Mouse (Mus musculus) ES-Bruce4 (cell line): Measurements from ENCODE around the gene Setd5.

Experiments
- CTCF ChIP-seq: IDR thresholded peaks from one replicate; pipeline ENCODE4 v1.8.1; 2011; ENCODE audit warnings: low read depth, low read length
- EP300 ChIP-seq: IDR thresholded peaks from 2 replicates; pipeline ENCODE4 v1.6.1; 2011; ENCODE audit warnings: low read depth, low read length; ENCODE audit not compliant: insufficient read depth
- POLR2A ChIP-seq: IDR thresholded peaks from one replicate; pipeline ENCODE4 v1.8.1; 2011; ENCODE audit warnings: low read length; ENCODE audit not compliant: insufficient read depth

DNA sequence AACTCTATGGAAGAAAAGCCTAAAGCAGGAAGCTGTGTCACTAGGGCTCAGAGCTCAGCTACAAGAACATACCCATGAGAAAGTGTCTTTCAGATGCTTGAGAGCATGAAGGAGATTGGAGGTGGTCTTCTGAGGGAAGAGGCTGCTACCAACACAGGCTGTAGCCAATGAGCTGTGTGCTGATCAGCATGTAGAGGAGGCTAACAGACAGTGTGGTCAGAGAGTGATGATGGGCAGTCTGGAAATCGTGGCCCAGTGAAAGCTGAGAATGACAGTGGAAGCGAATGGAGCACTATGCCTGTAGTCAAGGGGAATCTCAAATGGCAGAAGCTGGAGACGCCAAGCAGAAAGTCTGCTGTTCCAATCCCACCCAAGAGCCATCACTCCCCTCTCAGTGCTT, 48.2 kb upstream of the Setd5 start:
- no peak for TF ChIP-seq EP300
- no peak for TF ChIP-seq CTCF
- TF ChIP-seq POLR2A: no peak
